Mouse (Mus musculus) c-Kit-positive CD71-negative TER-119-negative erythroid progenitor cells, embryonic 14.5 days (primary cell): Measurements from ENCODE around the gene Duoxa2.

Source experiments
- DNase-seq: peaks from one replicate; pipeline ENCODE4 v3.0.0-alpha.2; 2013; ENCODE audit warnings: low read depth

The Duoxa2 gene

GRCm38 (mm10) chr2:122298596-122299490, at the start of gene Duoxa2:
Duoxa2 (plus strand) TSS chr2:122298900.
- DNase-seq = no peak

- no peak for DNase-seq
Observed at GRCm38 (mm10) chr2:122255997-122256396, 42.7 kb upstream of the Duoxa2 start.

- no peak for DNase-seq
Observed at GRCm38 (mm10) chr2:122260729-122261128, 38.0 kb upstream of the Duoxa2 start.

- DNase-seq = no peak
Observed at GRCm38 (mm10) chr2:122264690-122265089, 34.0 kb upstream of the Duoxa2 start.

- no peak for DNase-seq
Observed at GRCm38 (mm10) chr2:122266407-122267193, 32.1 kb upstream of the Duoxa2 start.

GRCm38 (mm10) chr2:122278769-122279168, 19.9 kb upstream of the Duoxa2 start:
- no peak for DNase-seq

- no peak for DNase-seq
Observed at GRCm38 (mm10) chr2:122284091-122284490, 14.6 kb upstream of the Duoxa2 start.

- no peak for DNase-seq
Observed at GRCm38 (mm10) chr2:122286137-122286536, 12.6 kb upstream of the Duoxa2 start.

GRCm38 (mm10) chr2:122294916-122295315, 3.8 kb upstream of the Duoxa2 start:
- no peak for DNase-seq

- DNase-seq = no peak
Observed at GRCm38 (mm10) chr2:122297271-122298095, 1.2 kb upstream of the Duoxa2 start.

GRCm38 (mm10) chr2:122298096-122298499, 602 bp upstream of the Duoxa2 start, which contains the start of gene Duox2:
Duox2 (minus strand) TSS chr2:122298449.
- DNase-seq = no peak

- no peak for DNase-seq
Observed at GRCm38 (mm10) chr2:122299911-122300655, 1.4 kb downstream of the Duoxa2 start.

- DNase-seq = no peak
Observed at GRCm38 (mm10) chr2:122300656-122301020, 1.9 kb downstream of the Duoxa2 start.

GRCm38 (mm10) chr2:122301081-122301920, 2.6 kb downstream of the Duoxa2 start:
- DNase-seq = no peak

- DNase-seq = no peak
Observed at GRCm38 (mm10) chr2:122301921-122302573, 3.3 kb downstream of the Duoxa2 start.

GRCm38 (mm10) chr2:122302574-122303241, 4.0 kb downstream of the Duoxa2 start:
- DNase-seq = peak; percentile 76

GRCm38 (mm10) chr2:122304544-122304943, 5.8 kb downstream of the Duoxa2 start:
- no peak for DNase-seq

GRCm38 (mm10) chr2:122305097-122305892, 6.6 kb downstream of the Duoxa2 start:
- DNase-seq = no peak
